Mouse (Mus musculus) MEL (cell line): ENCODE data around the gene Atp4b. TPM values are rescaled to one million over a fixed set of nuclear protein-coding genes. Genes with fewer than 3 reads are reported as not detected.

ENCODE experiments used
- DNase-seq: peaks from one replicate; pipeline ENCODE4 v3.0.0; 2011; ENCODE audit warnings: low read depth, low spot score
- H3K27ac ChIP-seq: 2 replicates; pipeline ENCODE4 v1.5.1; 2012; ENCODE audit warnings: low read depth, mild to moderate bottlenecking, control low read depth, low read length, moderate library complexity; ENCODE audit not compliant: control insufficient read depth
- H3K27me3 ChIP-seq, 2 experiments: fragments of 150-350 bp in 1 of 2; sonication (generic) in 1 of 2; 2 replicates each; pipeline ENCODE4 v1.6.1; 2012; ENCODE audit warnings: low read length in 2 of 2, mild to moderate bottlenecking in 2 of 2, improper control_type of control experiment in 1 of 2, moderate library complexity in 1 of 2; ENCODE audit not compliant: insufficient read depth in 2 of 2, control insufficient read depth in 1 of 2
- H3K36me3 ChIP-seq, 2 experiments: 2 replicates each; pipeline ENCODE4 v1.6.1; 2012 to 2014; ENCODE audit warnings: low read length in 2 of 2, improper control_type of control experiment in 1 of 2, inconsistent platforms in 1 of 2, mild to moderate bottlenecking in 1 of 2; ENCODE audit not compliant: insufficient read depth in 2 of 2, control insufficient read depth in 1 of 2
- H3K4me1 ChIP-seq, 2 experiments: fragments of 150-350 bp in 1 of 2; sonication (generic) in 1 of 2; 2 replicates each; pipeline ENCODE4 v1.6.1; 2012; ENCODE audit warnings: low read length in 2 of 2, improper control_type of control experiment in 1 of 2, mild to moderate bottlenecking in 1 of 2; ENCODE audit not compliant: insufficient read depth in 2 of 2, control insufficient read depth in 1 of 2
- H3K4me3 ChIP-seq, 2 experiments: fragments of 150-350 bp in 1 of 2; sonication (generic) in 1 of 2; 2 replicates each; pipeline ENCODE4 v1.5.1; 2012; ENCODE audit warnings: low read depth in 2 of 2, low read length in 2 of 2, mild to moderate bottlenecking in 2 of 2, moderate library complexity in 2 of 2, control low read depth in 1 of 2, improper control_type of control experiment in 1 of 2; ENCODE audit not compliant: control insufficient read depth in 1 of 2, insufficient read depth in 1 of 2
- H3K79me2 ChIP-seq: 2 replicates; pipeline ENCODE4 v1.6.1; 2012; ENCODE audit warnings: mild to moderate bottlenecking, low read length, moderate library complexity; ENCODE audit not compliant: control insufficient read depth, poor library complexity, insufficient read depth
- H3K9ac ChIP-seq: 2 replicates; pipeline ENCODE4 v1.6.1; 2012; ENCODE audit warnings: low read depth, mild to moderate bottlenecking, control low read depth, low read length, moderate library complexity; ENCODE audit not compliant: control insufficient read depth, poor library complexity, severe bottlenecking
- H3K9me3 ChIP-seq: fragments of 150-350 bp; sonication (generic); replicated peaks from 2 replicates; pipeline ENCODE4 v1.6.1; 2012; ENCODE audit warnings: mild to moderate bottlenecking, low read length, improper control_type of control experiment, moderate library complexity; ENCODE audit not compliant: insufficient read depth
- BHLHE40 ChIP-seq: IDR thresholded peaks from 2 replicates; pipeline ENCODE4 v1.6.1; 2012; ENCODE audit warnings: low read depth, mild to moderate bottlenecking, inconsistent platforms, low read length, improper control_type of control experiment, borderline replicate concordance
- CHD2 ChIP-seq: IDR thresholded peaks from 2 replicates; pipeline ENCODE4 v1.6.1; 2011; ENCODE audit warnings: low read length, improper control_type of control experiment
- CTCF ChIP-seq, 3 experiments: IDR thresholded peaks in 2 of 3; conservative IDR thresholded peaks in 1 of 3; 2 replicates each; pipeline ENCODE4 v1.5.1; 2011 to 2012; ENCODE audit warnings: low read length in 3 of 3, low read depth in 2 of 3, mild to moderate bottlenecking in 2 of 3, improper control_type of control experiment in 1 of 3, inconsistent platforms in 1 of 3, mixed read lengths in 1 of 3, moderate library complexity in 1 of 3; ENCODE audit not compliant: control insufficient read depth in 1 of 3, insufficient read depth in 1 of 3, poor library complexity in 1 of 3, severe bottlenecking in 1 of 3
- ELF1 ChIP-seq: IDR thresholded peaks from 2 replicates; pipeline ENCODE4 v1.6.1; 2014; ENCODE audit warnings: low read depth, mild to moderate bottlenecking, inconsistent platforms, low read length, improper control_type of control experiment, moderate library complexity
- EP300 ChIP-seq, 2 experiments: IDR thresholded peaks; 2 replicates each; pipeline ENCODE4 v1.6.1; 2011; ENCODE audit warnings: improper control_type of control experiment in 2 of 2, low read length in 2 of 2, low read depth in 1 of 2, mild to moderate bottlenecking in 1 of 2
- ETS1 ChIP-seq: IDR thresholded peaks from 2 replicates; pipeline ENCODE4 v1.6.1; 2012; ENCODE audit warnings: low read depth, mild to moderate bottlenecking, inconsistent platforms, low read length, improper control_type of control experiment, moderate library complexity
- GABPA ChIP-seq: IDR thresholded peaks from 2 replicates; pipeline ENCODE4 v1.6.1; 2012; ENCODE audit warnings: low read depth, mild to moderate bottlenecking, inconsistent platforms, low read length, improper control_type of control experiment, moderate library complexity
- GATA1 ChIP-seq: IDR thresholded peaks from 2 replicates; pipeline ENCODE4 v1.6.1; 2011; ENCODE audit warnings: low read depth, low read length, improper control_type of control experiment
- HCFC1 ChIP-seq: IDR thresholded peaks from 2 replicates; pipeline ENCODE4 v1.6.1; 2012; ENCODE audit warnings: low read depth, mild to moderate bottlenecking, inconsistent platforms, low read length, improper control_type of control experiment, moderate library complexity
- MAX ChIP-seq: IDR thresholded peaks from 2 replicates; pipeline ENCODE4 v1.6.1; 2011; ENCODE audit warnings: low read length, improper control_type of control experiment
- MAZ ChIP-seq: IDR thresholded peaks from 2 replicates; pipeline ENCODE4 v1.6.1; 2012; ENCODE audit warnings: low read depth, mild to moderate bottlenecking, inconsistent platforms, low read length, improper control_type of control experiment
- MEF2A ChIP-seq: IDR thresholded peaks from 2 replicates; pipeline ENCODE4 v1.6.1; 2014; ENCODE audit warnings: low read depth, mild to moderate bottlenecking, inconsistent platforms, low read length, improper control_type of control experiment; ENCODE audit not compliant: poor library complexity, insufficient replicate concordance, severe bottlenecking; ENCODE audit errors: extremely low read depth
- MYB ChIP-seq: IDR thresholded peaks from 2 replicates; pipeline ENCODE4 v1.6.1; 2011; ENCODE audit warnings: mild to moderate bottlenecking, low read depth, low read length, improper control_type of control experiment
- MYC ChIP-seq: IDR thresholded peaks from 2 replicates; pipeline ENCODE4 v1.6.1; 2011; ENCODE audit warnings: low read depth, mild to moderate bottlenecking, low read length, improper control_type of control experiment, moderate library complexity
- NELFE ChIP-seq: IDR thresholded peaks from 2 replicates; pipeline ENCODE4 v1.6.1; 2011; ENCODE audit warnings: low read depth, low read length, improper control_type of control experiment
- NRF1 ChIP-seq: IDR thresholded peaks from 2 replicates; pipeline ENCODE4 v1.6.1; 2014; ENCODE audit warnings: low read depth, mild to moderate bottlenecking, inconsistent platforms, low read length, improper control_type of control experiment, moderate library complexity; ENCODE audit not compliant: poor library complexity, insufficient read depth, severe bottlenecking
- POLR2A ChIP-seq, 2 experiments: IDR thresholded peaks; 2 replicates each; pipeline ENCODE4 v1.6.1; 2011 to 2012; ENCODE audit warnings: low read length in 2 of 2, mild to moderate bottlenecking in 2 of 2, control low read depth in 1 of 2, improper control_type of control experiment in 1 of 2, low read depth in 1 of 2, moderate library complexity in 1 of 2; ENCODE audit not compliant: control insufficient read depth in 1 of 2, insufficient read depth in 1 of 2, poor library complexity in 1 of 2
- SIN3A ChIP-seq: IDR thresholded peaks from 2 replicates; pipeline ENCODE4 v1.6.1; 2012; ENCODE audit warnings: low read length, improper control_type of control experiment, inconsistent platforms
- TCF12 ChIP-seq: IDR thresholded peaks from 2 replicates; pipeline ENCODE4 v1.6.1; 2014; ENCODE audit warnings: low read depth, mild to moderate bottlenecking, inconsistent platforms, low read length, improper control_type of control experiment, moderate library complexity
- UBTF ChIP-seq: IDR thresholded peaks from 2 replicates; pipeline ENCODE4 v1.6.1; 2012; ENCODE audit warnings: low read depth, mild to moderate bottlenecking, inconsistent platforms, low read length, improper control_type of control experiment, moderate library complexity, borderline replicate concordance; ENCODE audit not compliant: insufficient read depth
- USF1 ChIP-seq: IDR thresholded peaks from 2 replicates; pipeline ENCODE4 v1.6.1; 2014; ENCODE audit warnings: low read depth, mild to moderate bottlenecking, inconsistent platforms, low read length, improper control_type of control experiment, moderate library complexity
- ZMIZ1 ChIP-seq: IDR thresholded peaks from 2 replicates; pipeline ENCODE4 v1.6.1; 2012; ENCODE audit warnings: low read depth, mild to moderate bottlenecking, inconsistent platforms, low read length, improper control_type of control experiment, moderate library complexity
- polyA plus RNA-seq, 2 experiments: library from polyadenylated mRNA; stranded (reverse) in 1 of 2; unstranded in 1 of 2; fragments of >175 nt in 1 of 2; fragments of >200 nt in 1 of 2; gene quantifications; 2 replicates each; pipeline versions ENCODE4 v1.2.1 to v1.2.4; 2012; ENCODE audit warnings: low replicate concordance in 2 of 2, low read depth in 1 of 2; ENCODE audit not compliant: insufficient read length in 2 of 2, insufficient read depth in 1 of 2, missing spikeins in 1 of 2
- total RNA-seq: library from RNA; depleted of rRNA; stranded (reverse); fragments of 300-350 nt; gene quantifications from 2 replicates; pipeline ENCODE4 v1.2.3, GENCODE M21; 2012

The Atp4b gene
- total and polyA plus RNA-seq, 3 experiments, result 0.08 to 0.14 TPM; not detected in 1

- DNase-seq, result no peak
- TF ChIP-seq USF1 (no peak), TCF12 (no peak), HCFC1 (no peak), GATA1 (no peak), MYB (no peak), BHLHE40 (no peak), NELFE (no peak), MYC (no peak), UBTF (no peak), POLR2A (IDR thresholded peaks at IDR 0.05; ENCODE audit: control insufficient read depth in 1 of 2, insufficient read depth in 1 of 2, low read depth in 1 of 2, low read length in 2 of 2, poor library complexity in 1 of 2) (no peak), MAX (no peak), GABPA (no peak), MAZ (no peak)
- TF ChIP-seq, all 39 proteins: peak for 0
- Histone ChIP-seq H3K9ac (no peak overlapping the region), H3K4me1 (no peaks in the 10 kb centered on the region), H3K36me3 (no peaks in the 10 kb centered on the region), H3K27ac (no peak overlapping the region), H3K4me3 (no peak overlapping the region), H3K27me3 (peaks cover 2 to 10% of the 10 kb centered on the region in 2 experiments), H3K79me2 (no peaks in the 10 kb centered on the region), H3K9me3 (no peaks in the 10 kb centered on the region)
Observed at GRCm38 (mm10) chr8:13433130-13433529, 36.5 kb upstream of the Atp4b start.

GRCm38 (mm10) chr8:13430866-13431265 is 34.2 kb upstream of the Atp4b start:
- Histone ChIP-seq H3K9me3 (no peaks in the 10 kb centered on the region), H3K4me3 (no peak overlapping the region), H3K36me3 (no peaks in the 10 kb centered on the region), H3K79me2 (no peaks in the 10 kb centered on the region), H3K27ac (no peak overlapping the region), H3K4me1 (no peaks in the 10 kb centered on the region), H3K27me3 (peaks cover 13 to 21% of the 10 kb centered on the region in 2 experiments), H3K9ac (no peak overlapping the region)
- DNase-seq, result no peak
- TF ChIP-seq MAX (no peak), SIN3A (no peak), CHD2 (no peak), GATA1 (no peak), ELF1 (no peak), NRF1 (no peak), MEF2A (no peak), ETS1 (no peak), CTCF (IDR thresholded peaks at IDR 0.05 in 2 of 3, conservative IDR thresholded peaks at IDR 0.05 in 1 of 3; ENCODE audit: control insufficient read depth in 1 of 3, insufficient read depth in 1 of 3, low read depth in 2 of 3, low read length in 3 of 3, poor library complexity in 1 of 3, severe bottlenecking in 1 of 3) (no peak), HCFC1 (no peak), EP300 (IDR thresholded peaks at IDR 0.05; ENCODE audit: low read depth in 1 of 2, low read length in 2 of 2) (no peak), ZMIZ1 (no peak)
- TF ChIP-seq, all 39 proteins: peak for 0
